Comparison of ENCODE assay signal across 26 mouse cellular contexts in genomic region chr9:58811171-58811570, GRCm38 (mm10). TPM values are rescaled to one million over a fixed set of nuclear protein-coding genes. Genes with fewer than 3 reads are reported as not detected.
DNase-seq lines count a peak whose midpoint lies in the region; ATAC-seq lines count a peak whose summit lies in the region.
"Had no signal": no experiment of that assay in that cellular context is flagged by ENCODE, and none has a peak within 500 bp of the region (broad histone marks: within the 10 kb centered on the region; RNA-seq: fewer than 3 reads in every experiment).

No protein-coding gene starts in this region.

- H3K36me3 ChIP-seq in forebrain, embryonic 12.5 days (replicated peaks), result no peaks in the 10 kb centered on the region
- H3K36me3 ChIP-seq in forebrain, embryonic 13.5 days (ENCODE audit: poor library complexity, severe bottlenecking), result no peaks in the 10 kb centered on the region
- no peaks in the 10 kb centered on the region for H3K36me3 ChIP-seq in midbrain, embryonic 11.5 days (ENCODE audit: control insufficient read depth, insufficient read depth, low read length)
- no peaks in the 10 kb centered on the region for H3K36me3 ChIP-seq in midbrain, embryonic 16.5 days (ENCODE audit: control insufficient read depth, insufficient read depth, low read length)
- H3K36me3 ChIP-seq: embryonic facial prominence, embryonic 15.5 days; heart, embryonic 13.5 days; hindbrain, embryonic 13.5 days had no signal

- H3K4me1 ChIP-seq in forebrain, embryonic 12.5 days, result peaks cover 10% of the 10 kb centered on the region
- no peaks in the 10 kb centered on the region for H3K4me1 ChIP-seq in forebrain, embryonic 13.5 days
- H3K4me1 ChIP-seq in midbrain, embryonic 11.5 days (ENCODE audit: control insufficient read depth, insufficient read depth, low read length), result peaks cover 7% of the 10 kb centered on the region
- peaks cover 1% of the 10 kb centered on the region; the same call in 1 of the 2 replicates for H3K4me1 ChIP-seq in midbrain, embryonic 16.5 days (ENCODE audit: control insufficient read depth, insufficient read depth, low read length)

- H3K4me2 ChIP-seq in forebrain, embryonic 12.5 days, result no peak overlapping the region
- no peak overlapping the region for H3K4me2 ChIP-seq in forebrain, embryonic 13.5 days
- H3K4me2 ChIP-seq in midbrain, embryonic 11.5 days, result no peak overlapping the region
- no peak overlapping the region for H3K4me2 ChIP-seq in midbrain, embryonic 16.5 days (ENCODE audit: low read length)
- H3K4me2 ChIP-seq: embryonic facial prominence, embryonic 15.5 days; heart, embryonic 13.5 days; hindbrain, embryonic 13.5 days had no signal

- H3K27ac ChIP-seq in forebrain, embryonic 12.5 days, result 0 out of 2 replicates have a peak overlapping the region, but pooled peaks have one; percentile 1
- no peak overlapping the region for H3K27ac ChIP-seq in forebrain, embryonic 13.5 days
- 0 out of 2 replicates have a peak overlapping the region, but pooled peaks have one; percentile 17 for H3K27ac ChIP-seq in midbrain, embryonic 11.5 days (ENCODE audit: low read depth, low read length)
- H3K27ac ChIP-seq in midbrain, embryonic 16.5 days (ENCODE audit: low read length), result no peak overlapping the region
- H3K27ac ChIP-seq: embryonic facial prominence, embryonic 15.5 days; heart, embryonic 13.5 days; hindbrain, embryonic 13.5 days; kidney, postnatal 0 days had no signal

- DNase-seq in midbrain, embryonic 11.5 days (ENCODE audit: low spot score, missing footprints), result peak; percentile 91
- peak; percentile 75 for DNase-seq in retina, postnatal 7 days (ENCODE audit: low read depth, low spot score)
- DNase-seq in adrenal gland, adult 18-20 months (ENCODE audit: low spot score in 2 of 2), result no peak
- DNase-seq in thymus, postnatal 36 days, result no peak
- DNase-seq: adrenal gland, postnatal 36 days; cerebellum, adult 11-12 months; cerebellum, postnatal 14 days; gastrocnemius, postnatal 10 days; heart, postnatal 14 days; kidney, adult 18-20 months; layer of hippocampus, adult 9-11 months; left cerebral cortex, postnatal 4 days; thymus, postnatal 25 days had no signal

- peaks cover 25% of the 10 kb centered on the region for H3K27me3 ChIP-seq in forebrain, embryonic 12.5 days
- H3K27me3 ChIP-seq in forebrain, embryonic 13.5 days, result no peaks in the 10 kb centered on the region; the same call in 1 of the 2 replicates
- H3K27me3 ChIP-seq in midbrain, embryonic 11.5 days (ENCODE audit: control insufficient read depth, insufficient read depth, low read length), result no peaks in the 10 kb centered on the region
- H3K27me3 ChIP-seq in midbrain, embryonic 16.5 days (ENCODE audit: control insufficient read depth, insufficient read depth, low read depth, low read length), result no peaks in the 10 kb centered on the region

- no peak overlapping the region for H3K4me3 ChIP-seq in forebrain, embryonic 12.5 days (replicated peaks)
- H3K4me3 ChIP-seq in forebrain, embryonic 13.5 days, result no peak overlapping the region
- H3K4me3 ChIP-seq in midbrain, embryonic 11.5 days (ENCODE audit: low read depth, low read length), result no peak overlapping the region
- no peak overlapping the region for H3K4me3 ChIP-seq in midbrain, embryonic 16.5 days (ENCODE audit: low read depth, low read length)
- H3K4me3 ChIP-seq: embryonic facial prominence, embryonic 15.5 days; heart, embryonic 13.5 days; hindbrain, embryonic 13.5 days had no signal

- no peak overlapping the region for H3K9ac ChIP-seq in forebrain, embryonic 12.5 days
- no peak overlapping the region for H3K9ac ChIP-seq in forebrain, embryonic 13.5 days
- no peak overlapping the region for H3K9ac ChIP-seq in midbrain, embryonic 11.5 days (ENCODE audit: low read length)
- no peak overlapping the region for H3K9ac ChIP-seq in midbrain, embryonic 16.5 days (ENCODE audit: low read depth, low read length)
- H3K9ac ChIP-seq: embryonic facial prominence, embryonic 15.5 days; heart, embryonic 13.5 days; hindbrain, embryonic 13.5 days had no signal

- 27% methylated on average over 3 of the region's 3 CpGs for WGBS in forebrain, embryonic 12.5 days
- 13% methylated on average over 3 of the region's 3 CpGs for WGBS in forebrain, embryonic 13.5 days
- 19% methylated on average over 3 of the region's 3 CpGs for WGBS in midbrain, embryonic 11.5 days
- WGBS in midbrain, embryonic 16.5 days, result 9% methylated on average over 3 of the region's 3 CpGs

- H3K9me3 ChIP-seq in forebrain, embryonic 12.5 days, result no peaks in the 10 kb centered on the region
- no peaks in the 10 kb centered on the region for H3K9me3 ChIP-seq in forebrain, embryonic 13.5 days (replicated peaks)
- H3K9me3 ChIP-seq in midbrain, embryonic 11.5 days (ENCODE audit: control insufficient read depth, low read length), result no peaks in the 10 kb centered on the region
- H3K9me3 ChIP-seq in midbrain, embryonic 16.5 days (replicated peaks; ENCODE audit: control insufficient read depth, low read length, poor library complexity, severe bottlenecking), result no peaks in the 10 kb centered on the region
- H3K9me3 ChIP-seq: embryonic facial prominence, embryonic 15.5 days; heart, embryonic 13.5 days; hindbrain, embryonic 13.5 days had no signal

- ATAC-seq in forebrain, embryonic 12.5 days (ENCODE audit: low FRiP score), result no peak
- no peak for ATAC-seq in forebrain, embryonic 13.5 days
- peak; percentile 76 for ATAC-seq in midbrain, embryonic 11.5 days (ENCODE audit: low FRiP score)
- no peak for ATAC-seq in midbrain, embryonic 16.5 days
- ATAC-seq: forebrain, embryonic 16.5 days; inflammation-experienced regulatory T-cells, adult 6 months had no signal

RNA-seq across cellular contexts. Expression of gene Hcn4, which starts 12.0 kb away (rescaled TPM):
- polyA plus RNA-seq in forebrain, embryonic 12.5 days (2016; fragmentation: Nextera tagmentation; extraction: Ambion mirVana), result 1.3 and 1.8 TPM in 2 replicates
- 1.4 and 1.8 TPM in 2 replicates for polyA plus RNA-seq in forebrain, embryonic 13.5 days (2015; fragmentation: Nextera tagmentation; extraction: Ambion mirVana)
- polyA plus RNA-seq in midbrain, embryonic 11.5 days (2014; fragmentation: Nextera tagmentation; extraction: Ambion mirVana), result 1.3 and 1.5 TPM in 2 replicates
- 3.0 and 3.5 TPM in 2 replicates for polyA plus RNA-seq in midbrain, embryonic 16.5 days (2015; fragmentation: Nextera tagmentation; extraction: Ambion mirVana)
- total RNA-seq in adrenal gland, adult 18-20 months (2021), result under 1 TPM; 0.53 to 0.83 TPM
- total RNA-seq: granulocyte monocyte progenitor cell, adult 5-6 weeks; liver, adult 2 months; neutrophil, adult 5-6 weeks had no signal
- polyA plus RNA-seq: inflammation-experienced regulatory T-cells, adult 6 months; liver, adult 2 months; liver, embryonic 16.5 days had no signal

Comparison
In these comparisons a context has a peak if more than half of its experiments do, and no peak if none do; other contexts are left out.
1. H3K27ac ChIP-seq: peak in forebrain, embryonic 12.5 days (single experiment) and midbrain, embryonic 11.5 days (single experiment); none in forebrain, embryonic 13.5 days (single experiment) and midbrain, embryonic 16.5 days (single experiment).
2. DNase-seq: peak in midbrain, embryonic 11.5 days (single experiment) and retina, postnatal 7 days (single experiment); none in adrenal gland, adult 18-20 months (0 of 2) and thymus, postnatal 36 days (0 of 2).